Mouse (Mus musculus) activated CD4-positive, CD25-positive, alpha-beta regulatory T cell, adult 9 weeks (primary cell): ENCODE results near the gene Gm21874. TPM values are rescaled to one million over a fixed set of nuclear protein-coding genes. Genes with fewer than 3 reads are reported as not detected.

Source experiments
- polyA plus RNA-seq: library from polyadenylated mRNA; unstranded; fragments of 100-300 nt; shearing (Covaris generic); gene quantifications from one replicate; pipeline ENCODE4 v1.2.1, GENCODE M21; 2017

Gene Gm21874
- polyA plus RNA-seq, result not detected

DNA sequence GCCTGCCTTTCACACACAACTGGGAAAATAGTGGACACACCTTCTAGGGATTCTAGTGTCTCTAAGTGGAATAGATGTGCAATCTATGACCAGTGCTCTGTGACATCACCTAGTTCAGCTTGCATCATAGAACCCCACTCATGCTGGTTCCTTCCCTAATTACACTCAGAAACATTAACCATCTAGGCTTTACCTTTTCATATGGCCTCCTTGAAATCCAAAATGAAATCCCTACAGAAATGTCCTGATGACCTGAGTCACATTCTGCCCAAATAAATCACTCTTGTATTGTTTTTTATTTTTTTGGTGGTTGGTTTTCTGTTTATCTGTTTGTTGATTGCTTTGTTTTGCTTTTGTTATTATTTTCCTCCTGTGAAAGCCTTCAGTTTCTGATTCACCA is at the start of gene Gm21874:
TSS of gene Gm21874 (minus strand) at position 101 of the 400 bp plus-strand sequence.

Other genes starting within 250 kb of the Gm21874 start
- gene Gm21721, start 214.0 kb downstream of the Gm21874 start, polyA plus RNA-seq, result not detected
- gene Gm21812, start 69.0 kb downstream of the Gm21874 start, polyA plus RNA-seq, result not detected